Mouse (Mus musculus) megakaryocyte, adult 5-6 weeks (primary cell): Measurements from ENCODE around the gene Il2ra. TPM values are rescaled to one million over a fixed set of nuclear protein-coding genes. Genes with fewer than 3 reads are reported as not detected.
"Not testable (repeated sequence)": the region's sequence is repeated elsewhere in the genome, so short reads cannot be mapped to it uniquely, and the experiment has no call there.

Experiments
- ATAC-seq: 2 replicates; pipeline ENCODE4 v1.8.0; 2016; ENCODE audit warnings: mild to moderate bottlenecking, inconsistent platforms; ENCODE audit not compliant: poor library complexity, severe bottlenecking
- total RNA-seq, 2 experiments: library from RNA; stranded (forward) in 1 of 2; stranded (reverse) in 1 of 2; fragments of 153-499, 151-499 nt in 1 of 2; fragments of 221-1000, 200-1000 nt in 1 of 2; gene quantifications; 2 replicates each; pipeline versions ENCODE4 v1.2.3 to v1.2.4; 2015 to 2017

The Il2ra gene
- total RNA-seq (2015) (0.42 and 0.75 TPM in 2 replicates), total RNA-seq (2017) (not detected in 2 replicates)

DNA sequence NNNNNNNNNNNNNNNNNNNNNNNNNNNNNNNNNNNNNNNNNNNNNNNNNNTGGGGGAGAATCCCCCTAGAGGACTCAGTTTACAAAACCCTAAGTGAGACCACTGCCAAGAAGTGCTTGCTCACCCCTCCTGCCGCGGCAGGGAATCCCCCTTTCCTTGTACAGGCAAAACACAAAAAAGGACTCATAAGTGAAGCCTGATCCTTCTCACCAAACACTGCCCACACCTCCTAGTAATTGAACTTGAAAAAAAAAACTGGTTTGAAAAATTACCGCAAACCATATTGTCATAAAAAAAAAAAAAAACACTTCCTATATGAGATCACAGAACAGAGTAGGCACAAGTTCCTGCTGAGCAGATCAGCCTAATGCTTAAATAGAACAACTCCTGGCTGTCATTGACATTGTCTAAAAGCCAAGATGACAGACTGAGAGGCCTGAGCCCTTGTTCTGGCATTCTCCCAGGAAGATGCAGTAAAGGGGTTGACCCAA lies at the start of gene Il2ra:
Gene Il2ra, plus strand, starts transcription at position 357 of the 491 bp plus-strand sequence.
- peak; percentile 62 for ATAC-seq

DNA sequence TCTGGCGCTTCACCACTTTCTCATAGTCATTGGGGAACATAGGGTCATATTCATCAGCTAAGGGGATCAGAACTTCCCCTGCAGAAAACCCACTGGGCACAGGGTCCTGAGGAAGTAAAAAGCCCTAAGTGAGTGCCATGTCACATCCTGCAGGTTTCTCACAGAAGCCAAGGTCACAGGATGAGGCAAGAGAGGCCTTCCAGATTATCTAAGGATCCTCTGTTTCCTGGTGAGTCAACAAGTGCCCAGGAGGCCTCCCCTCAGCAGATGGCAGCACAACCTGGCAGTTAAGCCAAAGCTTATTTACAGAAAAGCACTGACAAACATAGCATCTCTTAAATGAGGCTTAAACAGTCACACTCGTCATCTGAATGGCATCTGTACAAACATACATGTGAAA lies 45.9 kb upstream of the Il2ra start:
- no peak for ATAC-seq

DNA sequence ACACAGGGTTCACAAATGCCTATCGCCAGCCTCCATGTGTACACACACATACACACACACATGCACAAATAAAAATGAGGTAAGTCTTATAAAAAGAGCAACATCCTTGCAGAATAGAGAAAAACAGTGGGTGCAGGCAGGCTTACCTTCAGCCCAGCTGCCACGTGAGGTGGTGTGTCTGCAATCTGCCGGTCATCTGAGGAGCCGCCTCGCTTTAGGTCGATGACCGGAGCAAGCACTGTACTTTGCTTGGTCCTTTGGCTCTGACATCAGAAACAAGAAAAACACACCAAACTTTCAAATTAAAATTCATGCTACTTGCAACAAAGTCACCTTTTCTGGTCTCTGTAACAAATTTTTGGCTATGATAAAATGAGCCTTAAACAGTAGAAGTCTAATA lies 44.7 kb upstream of the Il2ra start:
- ATAC-seq = no peak

DNA sequence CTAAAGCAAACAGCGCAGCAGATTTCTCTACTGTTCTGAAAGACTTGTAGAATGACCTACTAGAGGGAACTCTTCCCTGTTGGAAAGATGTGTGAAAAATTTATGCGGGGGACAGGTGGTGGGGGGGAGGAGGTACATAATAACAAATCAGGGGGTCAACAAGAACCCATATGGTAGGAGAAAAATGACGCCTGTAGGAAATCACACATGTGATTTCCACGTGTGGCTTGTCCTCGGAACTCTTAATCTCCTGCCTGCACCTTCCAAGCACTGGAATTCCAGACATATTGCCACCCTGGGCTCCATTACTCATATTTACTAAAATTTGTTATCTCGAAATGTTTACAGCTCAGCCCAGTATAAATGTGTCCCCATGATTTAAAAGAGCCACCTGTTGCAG lies 40.8 kb upstream of the Il2ra start:
- no peak for ATAC-seq

DNA sequence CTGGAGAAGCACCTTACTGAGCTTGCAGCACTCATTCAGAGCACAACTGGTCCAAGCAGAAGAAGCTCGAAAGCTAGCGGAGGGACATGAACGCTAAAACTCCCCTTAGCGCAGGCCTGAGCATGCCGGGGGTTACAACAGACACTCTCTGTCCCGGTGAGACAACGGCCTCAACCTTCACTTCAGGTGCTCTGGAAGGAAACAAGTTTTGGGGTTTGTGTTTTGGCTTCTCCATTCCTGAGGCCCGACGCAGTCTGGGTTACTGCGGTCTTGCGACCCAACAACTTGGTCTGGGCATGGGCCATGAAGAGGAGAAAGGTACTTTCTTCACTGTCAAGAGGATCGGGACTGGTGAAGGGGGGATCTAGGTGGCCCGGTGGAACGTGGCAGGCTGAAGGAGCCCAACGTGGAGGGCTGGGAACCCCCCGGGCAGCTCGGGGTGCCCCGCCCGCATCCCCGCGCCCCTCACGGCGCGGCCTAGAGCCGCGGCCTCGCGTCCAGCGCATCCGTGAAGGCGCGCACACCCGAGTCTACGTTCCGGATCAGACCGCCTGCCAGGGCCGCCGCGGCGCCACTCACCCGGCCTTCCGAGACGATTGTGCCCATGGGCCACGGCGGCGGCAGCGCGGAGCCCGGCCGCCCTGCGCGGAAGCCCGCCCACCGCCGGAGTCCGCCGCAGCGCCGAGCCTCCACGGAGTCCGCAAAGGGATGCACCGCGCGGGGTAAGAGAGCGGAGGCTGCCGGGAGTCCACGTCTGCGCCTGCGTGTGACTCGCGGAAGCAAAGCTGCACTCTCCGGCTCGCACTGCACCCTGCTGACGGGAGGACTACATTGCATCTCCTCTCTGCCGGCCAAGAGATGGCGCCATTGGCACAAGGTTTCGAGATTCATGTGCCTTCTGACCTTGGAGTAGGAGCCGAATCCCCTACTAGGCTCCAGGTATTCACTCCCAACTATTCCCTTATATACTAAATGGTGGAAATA lies 39.8 kb upstream of the Il2ra start:
- peak; percentile 99 for ATAC-seq

DNA sequence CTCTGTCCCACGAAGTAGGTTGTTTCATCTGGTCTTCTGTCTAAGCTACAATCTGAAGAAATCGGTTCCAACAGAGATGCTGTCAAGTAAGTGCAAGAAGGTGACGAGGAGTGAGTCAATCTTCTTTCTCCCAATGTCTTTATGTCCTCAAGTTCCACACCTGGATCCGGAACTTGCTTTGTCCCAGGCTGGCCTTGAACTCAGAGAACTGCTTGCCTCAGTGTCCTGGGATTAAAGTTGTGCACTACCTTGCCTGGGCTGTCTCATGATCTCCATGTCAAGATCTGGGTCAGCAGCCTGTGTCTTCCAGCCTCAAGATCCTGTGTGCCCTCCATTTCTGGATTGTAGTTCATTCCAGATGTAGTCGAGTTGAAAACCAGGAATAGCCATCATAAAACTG lies 38.6 kb upstream of the Il2ra start, which contains the start of gene Rbm17:
Gene Rbm17, minus strand, starts transcription at position 101 of the 400 bp plus-strand sequence.
- no peak for ATAC-seq

DNA sequence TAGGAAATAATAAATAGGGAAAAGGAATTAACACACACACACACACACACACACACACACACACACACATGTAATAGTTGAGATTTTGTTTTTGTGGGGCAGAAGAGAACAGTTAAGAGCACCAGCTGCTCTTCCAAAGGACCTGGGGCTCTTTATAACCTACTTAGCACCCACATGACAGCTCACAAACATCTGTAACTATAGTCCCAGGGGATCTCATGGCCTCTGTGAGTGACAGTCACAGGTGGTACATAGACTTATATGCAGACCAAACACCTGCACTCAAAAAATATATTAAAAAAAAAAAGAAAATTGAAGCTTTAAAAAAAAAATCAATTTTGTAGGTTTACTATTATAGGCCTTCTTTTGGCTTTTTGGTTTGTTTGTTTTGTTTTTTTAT lies 37.7 kb upstream of the Il2ra start:
- ATAC-seq = no peak

DNA sequence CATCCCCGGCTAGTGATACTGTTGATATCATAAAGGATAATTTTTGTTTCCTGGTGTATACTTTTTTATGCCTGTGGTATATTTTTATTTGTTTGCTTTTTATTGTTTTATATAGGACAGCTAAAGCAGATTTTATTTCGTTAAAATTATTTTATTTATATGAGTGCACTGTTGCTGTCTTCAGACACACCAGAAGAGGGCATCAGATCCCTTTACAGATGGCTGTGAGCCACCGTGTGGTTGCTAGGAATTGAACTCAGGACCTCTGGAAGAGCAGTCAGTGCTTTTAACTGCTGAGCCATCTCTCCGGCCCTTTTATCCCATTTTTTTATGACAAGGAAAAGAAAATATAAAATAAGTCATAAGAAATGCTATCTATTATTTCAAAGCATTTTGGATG lies 35.9 kb upstream of the Il2ra start:
- not testable (repeated sequence) for ATAC-seq

DNA sequence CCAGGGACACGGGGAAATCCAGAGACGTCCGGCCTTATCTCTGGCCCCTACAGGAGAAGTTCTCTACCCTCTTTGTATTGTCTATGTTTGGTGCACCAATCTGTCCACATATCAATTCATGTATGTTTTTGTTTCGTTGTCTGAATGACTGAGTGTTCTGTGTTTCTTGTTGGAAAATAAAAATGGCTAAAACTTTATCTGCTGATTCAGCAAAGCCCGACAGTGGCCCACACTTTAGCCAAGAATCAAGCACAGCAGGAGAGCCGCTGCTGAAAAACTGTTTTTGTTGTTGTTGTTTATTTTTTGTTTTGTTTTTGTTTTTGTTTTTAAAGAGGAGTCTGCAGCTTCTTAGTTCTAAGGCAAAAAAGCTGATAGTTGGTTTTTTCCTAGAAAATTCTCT lies 29.7 kb upstream of the Il2ra start:
- not testable (repeated sequence) for ATAC-seq

DNA sequence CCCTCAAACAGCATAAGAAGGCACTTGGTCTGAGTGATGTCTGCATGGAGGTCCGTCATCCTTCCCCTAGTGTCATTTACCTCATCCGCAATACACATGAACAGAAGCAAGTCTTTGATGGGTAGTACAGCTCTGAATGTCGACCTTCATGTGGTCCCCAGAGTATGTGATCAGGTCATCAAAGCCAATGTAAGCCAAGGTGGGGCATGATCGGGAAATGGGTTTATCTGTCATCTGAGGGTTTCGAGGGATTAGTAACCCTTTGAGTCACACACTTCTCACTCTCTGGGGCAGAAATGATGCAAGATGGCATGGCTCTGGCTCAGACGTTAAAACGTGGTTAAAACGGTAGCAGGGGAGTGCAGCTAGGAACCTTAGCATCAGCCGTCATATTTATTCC lies 25.8 kb upstream of the Il2ra start:
- no peak for ATAC-seq

DNA sequence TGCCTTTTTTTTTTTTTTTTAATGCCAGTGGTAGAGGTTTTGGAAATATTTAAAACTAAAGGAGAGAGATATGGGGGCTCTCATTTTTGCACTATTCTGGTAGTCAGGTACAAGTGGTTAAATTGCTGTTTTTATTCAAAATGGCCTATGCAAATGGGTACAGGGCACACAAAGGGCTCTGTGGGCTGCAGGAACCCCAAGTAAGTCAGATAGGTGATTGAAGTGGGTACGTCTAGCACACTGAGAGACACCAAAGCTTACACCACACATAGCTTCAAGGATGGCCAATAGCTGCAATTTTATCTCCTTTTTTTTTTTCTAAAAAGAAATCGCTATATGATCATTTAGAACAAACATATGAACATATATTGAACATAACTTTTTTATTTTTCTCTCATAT lies 23.0 kb upstream of the Il2ra start:
- ATAC-seq = no peak

DNA sequence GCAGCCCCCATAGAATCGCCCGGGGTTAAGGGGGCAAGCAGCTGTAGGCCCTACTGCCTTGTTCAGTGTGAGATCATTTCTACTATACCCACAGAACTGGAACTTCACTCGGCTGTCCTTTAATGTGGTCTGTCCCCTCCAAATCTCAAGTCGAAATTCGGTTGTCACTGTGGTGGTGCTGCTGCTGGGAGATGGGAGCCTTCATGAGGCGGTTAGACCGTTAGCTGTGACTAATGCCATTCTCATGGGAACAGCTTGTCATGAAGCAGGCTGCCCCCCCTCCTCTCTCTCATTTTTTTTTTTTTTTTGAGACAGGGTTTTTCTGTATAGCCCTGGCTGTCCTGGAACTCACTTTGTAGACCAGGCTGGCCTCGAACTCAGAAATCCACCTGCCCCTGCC lies 19.4 kb upstream of the Il2ra start:
- no peak for ATAC-seq

DNA sequence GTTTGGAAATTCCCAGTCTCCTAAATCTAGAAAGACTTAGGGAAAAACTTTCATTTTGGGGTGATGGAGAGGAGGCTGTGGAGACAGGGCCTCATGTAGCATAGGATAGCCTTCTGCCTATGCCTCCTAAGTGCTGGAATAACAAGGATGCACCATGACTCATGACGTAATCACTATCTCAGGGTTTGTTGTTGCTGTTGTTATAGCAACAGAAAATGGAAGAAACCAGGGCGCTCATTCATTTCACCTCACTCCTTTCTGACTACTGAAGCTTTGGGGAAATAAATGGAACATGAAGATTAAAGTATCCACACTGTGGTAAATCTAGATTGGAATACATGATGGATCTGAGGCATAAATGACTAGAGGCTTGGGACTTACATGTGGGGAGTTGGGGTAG lies 18.9 kb upstream of the Il2ra start:
- no peak for ATAC-seq

DNA sequence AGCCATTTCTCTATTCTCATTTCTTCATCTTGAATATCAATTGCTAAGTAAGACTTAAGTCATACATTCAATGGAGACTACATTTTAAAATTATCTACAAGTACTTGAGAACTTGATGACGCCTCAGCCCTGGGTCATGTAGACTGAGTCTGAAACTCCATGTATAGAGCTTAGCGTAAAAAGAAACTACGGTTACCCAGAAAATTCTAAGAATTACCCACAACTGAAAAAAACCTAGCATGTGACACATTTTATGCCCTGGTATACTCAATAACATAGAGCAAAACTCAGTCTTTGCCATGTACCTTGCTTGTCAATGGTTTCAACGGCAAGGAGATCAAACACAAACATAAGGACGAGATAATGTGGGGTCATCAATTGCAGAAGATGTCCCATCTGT lies 16.7 kb upstream of the Il2ra start, which contains the start of gene Gm17490:
Gene Gm17490, minus strand, starts transcription at position 375 of the 400 bp plus-strand sequence.
- ATAC-seq = no peak

DNA sequence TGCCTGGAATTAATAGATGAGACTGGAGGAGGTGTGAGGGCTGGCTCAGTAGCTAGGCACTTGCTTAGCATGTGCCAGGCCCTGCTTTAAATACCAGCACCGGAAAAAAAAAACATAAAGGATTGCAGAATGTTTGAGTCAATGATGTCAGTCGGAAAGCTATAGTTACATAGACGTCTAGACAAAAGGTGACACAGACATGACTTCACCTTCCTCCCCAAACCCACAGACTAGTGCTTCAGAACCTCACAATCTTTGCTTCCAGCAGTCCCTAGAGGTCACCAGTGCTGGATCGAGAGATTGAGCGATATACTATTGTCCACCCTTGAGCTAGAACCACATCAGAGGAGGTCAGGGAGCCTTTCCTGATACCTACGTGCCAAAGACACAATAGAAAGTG lies 7.6 kb upstream of the Il2ra start:
- ATAC-seq = no peak

DNA sequence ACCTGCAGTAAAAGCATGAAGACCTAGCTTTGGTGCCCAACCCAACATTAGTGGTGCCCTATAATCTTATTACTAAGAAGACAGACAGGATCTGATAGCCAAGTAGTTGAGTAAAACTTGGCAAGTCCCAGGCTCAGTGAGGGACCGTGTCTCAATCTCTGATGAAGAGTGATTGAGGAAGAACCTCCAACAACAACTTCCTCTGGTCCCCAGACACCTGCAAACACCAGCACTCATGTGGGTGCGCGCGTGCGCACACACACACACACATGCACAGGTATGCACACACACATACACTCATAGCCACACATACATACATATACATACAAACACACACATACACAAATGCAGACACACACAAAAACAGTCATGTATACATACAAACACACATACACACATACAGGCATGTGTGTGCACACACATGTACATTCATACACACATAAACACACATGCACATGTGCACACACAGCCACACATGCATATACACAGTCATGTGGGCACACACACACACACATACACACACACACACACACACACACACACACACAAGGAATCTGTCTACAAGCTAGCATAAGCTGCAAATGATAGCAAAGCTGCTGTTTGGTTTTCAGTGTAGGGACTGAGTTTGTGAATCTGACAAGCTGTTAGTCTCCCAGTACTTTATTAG lies 7.0 kb upstream of the Il2ra start:
- ATAC-seq = no peak

DNA sequence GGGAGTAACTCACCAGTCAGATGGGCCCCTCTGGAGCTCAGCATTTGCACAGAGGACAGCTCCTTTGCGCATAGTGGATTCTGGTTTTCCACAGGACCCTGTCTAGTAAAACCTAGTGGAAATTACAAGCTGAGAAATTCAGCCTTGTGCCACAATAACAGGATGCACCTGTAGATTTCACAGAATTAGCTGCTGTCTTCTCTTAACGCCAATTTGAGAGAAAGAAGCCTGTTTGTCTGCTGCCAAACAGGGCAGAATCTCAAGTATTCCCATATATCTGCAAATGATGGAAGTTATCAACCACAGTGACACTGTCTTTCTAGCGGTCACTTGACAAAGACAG lies 6.5 kb upstream of the Il2ra start:
- ATAC-seq = no peak

DNA sequence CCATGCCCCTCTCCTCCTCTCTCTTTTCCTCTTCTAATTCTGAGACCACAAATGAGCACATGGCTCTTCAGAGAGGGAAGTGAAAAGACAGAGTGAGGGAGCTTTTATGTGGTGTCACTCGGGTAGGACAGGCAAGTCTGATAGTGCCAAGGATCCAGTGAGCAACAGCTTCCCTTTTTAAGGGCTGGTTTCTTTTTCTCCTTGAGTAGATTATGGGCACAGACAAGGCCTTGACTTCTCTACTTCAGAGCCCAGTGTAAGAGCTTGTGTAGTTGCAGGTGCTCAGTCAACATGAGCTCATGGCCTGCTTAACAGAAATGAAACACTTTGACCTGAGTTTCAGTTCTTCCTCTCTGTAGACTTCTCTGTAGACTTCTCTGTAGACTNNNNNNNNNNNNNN lies 5.5 kb upstream of the Il2ra start:
- peak; percentile 97 for ATAC-seq

DNA sequence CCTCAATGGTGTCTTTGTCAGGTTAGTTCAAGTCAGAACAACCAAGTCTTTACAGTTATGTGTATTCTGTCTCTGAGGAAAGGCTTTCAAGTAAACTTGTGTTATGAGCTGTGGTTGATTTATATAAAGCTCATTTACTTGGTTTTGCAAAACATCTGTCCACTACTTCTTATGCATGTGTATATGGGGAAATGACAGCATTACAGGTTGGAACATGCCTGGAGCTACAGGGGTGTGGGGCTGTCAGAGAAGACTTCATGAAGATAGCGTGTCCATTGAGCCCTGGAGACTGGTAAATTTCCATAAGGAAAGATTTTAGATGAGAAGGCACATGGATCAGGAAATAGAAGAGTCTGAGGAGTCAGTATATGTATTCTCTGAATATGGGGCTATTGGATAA lies 1.4 kb downstream of the Il2ra start:
- ATAC-seq = no peak

DNA sequence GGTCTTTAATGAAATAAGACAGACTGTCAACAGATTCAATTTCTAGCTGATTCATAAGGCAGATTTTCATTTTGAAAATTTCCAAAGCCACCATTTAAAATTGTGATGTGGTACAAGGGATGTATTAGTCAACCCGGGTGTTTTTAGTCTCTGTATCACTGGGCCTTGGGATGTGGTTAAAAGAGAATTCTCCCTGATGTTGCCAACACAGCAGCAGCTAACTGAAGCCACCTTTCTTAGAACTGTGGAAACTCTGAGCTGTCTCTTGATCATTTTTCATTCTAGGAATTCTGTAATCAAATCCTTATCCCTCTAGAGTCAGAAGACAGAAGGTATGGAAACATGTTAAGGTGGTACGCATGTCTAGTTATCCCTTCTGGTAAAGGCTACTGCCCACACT lies 2.7 kb downstream of the Il2ra start:
- ATAC-seq = no peak

DNA sequence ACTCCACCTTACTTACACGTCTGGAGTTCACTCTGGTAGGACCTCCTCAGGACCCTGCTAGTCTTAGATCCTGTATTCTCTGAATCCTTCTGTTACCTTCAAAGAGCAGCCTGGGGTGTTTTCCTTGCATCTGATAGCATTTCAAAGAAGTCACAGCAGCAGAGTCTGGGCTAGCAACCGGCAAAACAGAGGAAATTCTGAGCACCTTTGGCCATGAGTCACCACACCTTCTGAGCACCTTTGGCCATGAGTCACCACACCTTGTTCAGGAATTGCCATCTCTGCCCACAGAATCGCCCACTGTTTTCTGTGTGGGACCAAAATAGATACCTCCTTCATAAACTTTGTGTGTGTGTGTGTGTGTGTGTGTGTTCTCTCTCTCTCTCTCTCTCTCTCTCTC lies 8.9 kb downstream of the Il2ra start:
- ATAC-seq = no peak

DNA sequence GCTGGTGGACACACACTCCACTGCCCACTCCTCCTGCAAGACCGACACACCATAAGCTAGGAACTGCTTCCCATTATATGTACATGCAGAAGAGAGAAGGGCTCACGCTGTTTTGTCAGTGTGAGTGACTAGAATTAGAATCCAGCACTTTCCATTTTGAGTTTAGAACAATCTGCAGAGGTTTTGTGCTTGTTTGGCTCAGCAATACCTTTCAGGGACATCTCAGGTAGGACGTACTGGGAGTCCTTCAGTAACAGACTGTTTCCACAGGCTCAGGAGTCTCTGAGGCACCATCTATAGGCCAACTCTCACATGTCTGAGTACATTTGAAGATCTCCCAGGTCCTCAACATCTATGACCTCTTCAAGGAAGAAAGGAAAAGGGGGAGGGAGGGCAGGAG lies 9.6 kb downstream of the Il2ra start:
- no peak for ATAC-seq
